Mouse (Mus musculus): ENCODE results near the gene Asxl2. TPM values are rescaled to one million over a fixed set of nuclear protein-coding genes. Genes with fewer than 3 reads are reported as not detected.

Gene Asxl2
- polyA plus RNA-seq, 1 experiment = 11.0 TPM

- H3K4me1 ChIP-seq (ENCODE audit: control insufficient read depth, insufficient read depth, low read length) = no peaks in the 10 kb centered on the region
- H3K27ac ChIP-seq (ENCODE audit: insufficient read depth, low read length) = no peak overlapping the region
- H3K4me3 ChIP-seq (ENCODE audit: insufficient read depth, low read length) = peak overlapping the region; percentile 93
- peak; percentile 37; the same call in 1 of the 2 replicates for TF ChIP-seq CTCF (IDR thresholded peaks at IDR 0.05; ENCODE audit: extremely low read depth, insufficient read depth, low read length)
- no peak for TF ChIP-seq POLR2A (IDR thresholded peaks at IDR 0.05; ENCODE audit: extremely low read depth, insufficient read depth, low read length)
These were observed 999 bp upstream of the Asxl2 start for GRCm38 (mm10) chr12:3425375-3426341.

- peak; percentile 36; the same call in 1 of the 2 replicates for TF ChIP-seq POLR2A (IDR thresholded peaks at IDR 0.05; ENCODE audit: extremely low read depth, insufficient read depth, low read length)
- TF ChIP-seq CTCF (IDR thresholded peaks at IDR 0.05; ENCODE audit: extremely low read depth, insufficient read depth, low read length) = no peak
- peak overlapping the region; percentile 93 for H3K4me3 ChIP-seq (ENCODE audit: insufficient read depth, low read length)
- H3K4me1 ChIP-seq (ENCODE audit: control insufficient read depth, insufficient read depth, low read length) = no peaks in the 10 kb centered on the region
- peak overlapping the region; percentile 96 for H3K27ac ChIP-seq (ENCODE audit: insufficient read depth, low read length)
These were observed 621 bp downstream of the Asxl2 start for GRCm38 (mm10) chr12:3427067-3427889.

- TF ChIP-seq POLR2A (IDR thresholded peaks at IDR 0.05; ENCODE audit: extremely low read depth, insufficient read depth, low read length) (no peak), CTCF (IDR thresholded peaks at IDR 0.05; ENCODE audit: extremely low read depth, insufficient read depth, low read length) (no peak)
These were observed 1.5 kb downstream of the Asxl2 start for GRCm38 (mm10) chr12:3427891-3428775.

DNA sequence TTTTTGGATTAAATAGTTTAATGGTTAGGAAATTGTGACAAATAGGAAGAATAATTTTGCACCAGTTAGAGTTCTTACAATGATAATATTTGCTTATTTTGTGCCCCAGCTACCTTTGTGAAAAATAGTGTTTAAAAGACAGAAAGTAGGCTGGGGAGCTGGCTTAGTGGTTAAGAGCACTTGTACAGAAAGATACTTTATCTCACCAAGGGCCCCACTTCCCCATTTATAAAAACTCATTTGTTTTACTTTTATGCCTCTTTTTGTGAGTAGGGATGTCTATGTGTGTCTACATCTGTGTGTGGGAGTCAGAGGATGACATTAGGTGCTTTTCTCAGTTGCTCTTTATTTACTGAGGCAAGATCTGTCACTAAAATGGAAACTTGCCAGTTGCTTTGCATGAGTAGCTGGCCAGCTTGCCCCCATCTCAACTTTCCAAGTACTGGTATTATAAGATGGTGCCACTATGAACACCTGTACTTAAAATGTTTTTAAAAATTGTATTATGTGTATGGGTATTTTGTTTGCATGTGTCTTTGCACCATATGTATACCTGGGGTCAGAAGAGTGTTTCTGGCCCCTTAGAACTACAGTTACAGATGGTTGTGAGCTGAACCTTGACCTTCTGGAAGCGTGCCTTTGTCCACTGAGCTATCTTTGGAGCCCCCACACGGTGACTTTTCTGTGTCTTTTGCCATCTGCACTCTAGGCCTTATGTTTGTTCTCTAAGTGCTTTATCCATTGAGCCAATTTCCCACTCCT, 3.2 kb downstream of the Asxl2 start:
- H3K4me3 ChIP-seq (ENCODE audit: insufficient read depth, low read length) = no peak overlapping the region
- no peak overlapping the region for H3K27ac ChIP-seq (ENCODE audit: insufficient read depth, low read length)
- TF ChIP-seq CTCF (IDR thresholded peaks at IDR 0.05; ENCODE audit: extremely low read depth, insufficient read depth, low read length) = no peak
- no peak for TF ChIP-seq POLR2A (IDR thresholded peaks at IDR 0.05; ENCODE audit: extremely low read depth, insufficient read depth, low read length)
- no peaks in the 10 kb centered on the region for H3K4me1 ChIP-seq (ENCODE audit: control insufficient read depth, insufficient read depth, low read length)

More at GRCm38 (mm10) chr12:3427891-3428775, 1.5 kb downstream of the Asxl2 start:
- Histone ChIP-seq H3K27ac (ENCODE audit: insufficient read depth, low read length) (no peak overlapping the region), H3K4me1 (ENCODE audit: control insufficient read depth, insufficient read depth, low read length) (no peaks in the 10 kb centered on the region), H3K4me3 (ENCODE audit: insufficient read depth, low read length) (peak overlapping the region; percentile 93; the same call in 1 of the 2 replicates)

GRCm38 (mm10) chr12:3430443-3430753, 3.7 kb downstream of the Asxl2 start:
- H3K4me3 ChIP-seq (ENCODE audit: insufficient read depth, low read length) = no peak overlapping the region
- no peak overlapping the region for H3K27ac ChIP-seq (ENCODE audit: insufficient read depth, low read length)
- TF ChIP-seq POLR2A (IDR thresholded peaks at IDR 0.05; ENCODE audit: extremely low read depth, insufficient read depth, low read length) (no peak), CTCF (IDR thresholded peaks at IDR 0.05; ENCODE audit: extremely low read depth, insufficient read depth, low read length) (no peak)
- no peaks in the 10 kb centered on the region for H3K4me1 ChIP-seq (ENCODE audit: control insufficient read depth, insufficient read depth, low read length)

DNA sequence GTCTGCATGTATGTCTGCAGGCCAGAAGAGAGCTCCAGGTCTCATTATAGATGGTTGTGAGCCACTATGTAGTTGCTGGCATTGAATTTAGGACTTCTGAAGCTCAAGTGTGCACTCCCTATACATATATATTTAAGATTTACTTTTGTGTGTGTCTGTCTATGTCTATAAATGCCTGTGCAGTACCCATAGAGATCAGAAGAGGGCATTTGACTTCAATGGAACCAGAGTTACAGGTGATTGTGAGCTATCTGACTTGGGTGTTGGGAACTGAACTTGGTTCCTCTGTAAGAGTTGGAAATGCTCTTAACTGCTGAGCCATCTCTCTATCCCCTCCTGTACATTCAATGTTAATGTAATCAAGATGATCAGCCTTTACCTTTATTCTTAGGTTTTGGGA, 4.3 kb downstream of the Asxl2 start:
- TF ChIP-seq CTCF (IDR thresholded peaks at IDR 0.05; ENCODE audit: extremely low read depth, insufficient read depth, low read length) (no peak), POLR2A (IDR thresholded peaks at IDR 0.05; ENCODE audit: extremely low read depth, insufficient read depth, low read length) (no peak)
- Histone ChIP-seq H3K27ac (ENCODE audit: insufficient read depth, low read length) (no peak overlapping the region), H3K4me1 (ENCODE audit: control insufficient read depth, insufficient read depth, low read length) (no peaks in the 10 kb centered on the region), H3K4me3 (ENCODE audit: insufficient read depth, low read length) (no peak overlapping the region)

- TF ChIP-seq POLR2A (IDR thresholded peaks at IDR 0.05; ENCODE audit: extremely low read depth, insufficient read depth, low read length) (no peak), CTCF (IDR thresholded peaks at IDR 0.05; ENCODE audit: extremely low read depth, insufficient read depth, low read length) (no peak)
- Histone ChIP-seq H3K27ac (ENCODE audit: insufficient read depth, low read length) (no peak overlapping the region), H3K4me3 (ENCODE audit: insufficient read depth, low read length) (no peak overlapping the region)
These were observed 7.1 kb downstream of the Asxl2 start for GRCm38 (mm10) chr12:3433736-3434135.

DNA sequence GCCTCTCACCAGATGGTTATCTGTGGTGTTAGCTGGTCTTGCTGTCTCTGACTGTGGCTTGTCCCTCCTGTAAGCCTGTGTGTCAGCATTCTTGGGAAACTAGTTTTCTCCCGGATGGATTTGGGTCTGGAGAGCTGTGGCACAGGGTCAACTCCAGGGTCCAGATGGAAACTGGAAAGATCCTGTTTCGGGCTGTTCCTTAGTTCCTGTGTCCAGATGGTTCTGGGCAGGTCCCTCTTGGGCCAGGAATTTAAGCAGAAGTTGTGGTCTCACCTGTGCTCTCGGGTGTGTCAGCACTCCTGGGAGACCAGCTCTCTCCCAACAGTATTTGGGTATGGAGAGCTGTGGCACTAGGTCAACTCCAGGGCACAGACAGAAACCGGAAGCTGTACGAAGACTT, 9.8 kb downstream of the Asxl2 start:
- TF ChIP-seq CTCF (IDR thresholded peaks at IDR 0.05; ENCODE audit: extremely low read depth, insufficient read depth, low read length) (no peak), POLR2A (IDR thresholded peaks at IDR 0.05; ENCODE audit: extremely low read depth, insufficient read depth, low read length) (no peak)
- Histone ChIP-seq H3K27ac (ENCODE audit: insufficient read depth, low read length) (no peak overlapping the region), H3K4me1 (ENCODE audit: control insufficient read depth, insufficient read depth, low read length) (no peaks in the 10 kb centered on the region), H3K4me3 (ENCODE audit: insufficient read depth, low read length) (no peak overlapping the region)

More at GRCm38 (mm10) chr12:3433736-3434135, 7.1 kb downstream of the Asxl2 start:
- H3K4me1 ChIP-seq (ENCODE audit: control insufficient read depth, insufficient read depth, low read length) = no peaks in the 10 kb centered on the region

Data from cortical plate, adult 2 months (tissue).